Mouse (Mus musculus) limb, embryonic 14.5 days (tissue): ENCODE data around the gene Mrpl4. TPM values are rescaled to one million over a fixed set of nuclear protein-coding genes. Genes with fewer than 3 reads are reported as not detected.

Source experiments
- ATAC-seq: fragments of 200-750 bp; cut with Nextera tagmentation; 2 replicates; pipeline ENCODE4 v1.8.0; 2017; ENCODE audit warnings: low read depth, moderate number of reproducible peaks, moderate TSS enrichment; ENCODE audit not compliant: low FRiP score
- DNase-seq: peaks from one replicate; pipeline ENCODE4 v3.0.0-alpha.2; 2015; ENCODE audit warnings: low spot score
- H3K27ac ChIP-seq: fragments of 300-500 bp; sonication (generic); replicated peaks from 2 replicates; pipeline ENCODE4 v1.5.1; 2014; ENCODE audit warnings: low read depth, mild to moderate bottlenecking, low read length, moderate library complexity, mixed read lengths
- H3K27me3 ChIP-seq: fragments of 300-500 bp; sonication (generic); 2 replicates; pipeline ENCODE4 v1.6.1; 2014; ENCODE audit warnings: low read length, mixed read lengths; ENCODE audit not compliant: control insufficient read depth, insufficient read depth
- H3K36me3 ChIP-seq: fragments of 300-500 bp; sonication (generic); 2 replicates; pipeline ENCODE4 v1.6.1; 2014; ENCODE audit warnings: mild to moderate bottlenecking, low read length, moderate library complexity, mixed read lengths; ENCODE audit not compliant: control insufficient read depth, insufficient read depth
- H3K4me1 ChIP-seq: fragments of 300-500 bp; sonication (generic); 2 replicates; pipeline ENCODE4 v1.6.1; 2014; ENCODE audit warnings: antibody characterized with exemption, low read length, mixed read lengths; ENCODE audit not compliant: control insufficient read depth, insufficient read depth
- H3K4me2 ChIP-seq: fragments of 300-500 bp; sonication (generic); replicated peaks from 2 replicates; pipeline ENCODE4 v1.6.1; 2014; ENCODE audit warnings: low read depth, mild to moderate bottlenecking, low read length, moderate library complexity; ENCODE audit not compliant: severe bottlenecking
- H3K4me3 ChIP-seq: fragments of 300-500 bp; sonication (generic); replicated peaks from 2 replicates; pipeline ENCODE4 v1.5.1; 2014; ENCODE audit warnings: low read length
- H3K9ac ChIP-seq: fragments of 300-500 bp; sonication (generic); 2 replicates; pipeline ENCODE4 v1.6.1; 2014; ENCODE audit warnings: mild to moderate bottlenecking, low read depth, low read length, moderate library complexity; ENCODE audit not compliant: severe bottlenecking
- H3K9me3 ChIP-seq: fragments of 300-500 bp; sonication (generic); 2 replicates; pipeline ENCODE4 v1.6.1; 2016; ENCODE audit warnings: low read length; ENCODE audit not compliant: control insufficient read depth
- POLR2A ChIP-seq: fragments of 200-500 bp; IDR thresholded peaks from 2 replicates; pipeline ENCODE4 v1.8.0; 2012; ENCODE audit warnings: inconsistent platforms, mild to moderate bottlenecking, moderate library complexity, borderline replicate concordance; ENCODE audit not compliant: insufficient read depth, insufficient read length; ENCODE audit errors: extremely low read depth
- WGBS: fragments of 180-500 bp; shearing (Covaris S2); extraction: QIAGEN DNeasy Blood & Tissue Kit; methylation state at CpG from one replicate; pipeline ENCODE4 v1.1.7; 2014; 5-methylcytosine and 5-hydroxymethylcytosine counted together
- polyA plus RNA-seq, 2 experiments: library from polyadenylated mRNA; depleted of rRNA in 1 of 2; stranded (reverse) in 1 of 2; unstranded in 1 of 2; fragments of >200 nt; fragmentation: Nextera tagmentation in 1 of 2; extraction: Ambion mirVana in 1 of 2; gene quantifications; 2 replicates each; pipeline versions ENCODE4 v1.2.1 to v1.2.3; 2012 to 2014

Gene Mrpl4
- polyA plus RNA-seq, 2 experiments, result 89.0 to 115 TPM

- DNase-seq, result no peak
- no peak for TF ChIP-seq POLR2A
- Histone ChIP-seq H3K4me1 (peaks cover 35% of the 10 kb centered on the region), H3K36me3 (no peaks in the 10 kb centered on the region), H3K4me2 (no peak overlapping the region), H3K9me3 (no peaks in the 10 kb centered on the region), H3K27me3 (peaks cover 90% of the 10 kb centered on the region), H3K9ac (no peak overlapping the region), H3K27ac (no peak overlapping the region), H3K4me3 (no peak overlapping the region)
- ATAC-seq, result no peak
- 4% methylated on average over 17 of the region's 17 CpGs for WGBS
Observed at GRCm38 (mm10) chr9:21034481-21035085, 32.0 kb downstream of the Mrpl4 start.

- Histone ChIP-seq H3K9ac (no peak overlapping the region), H3K4me2 (no peak overlapping the region), H3K27ac (no peak overlapping the region), H3K36me3 (no peaks in the 10 kb centered on the region), H3K4me3 (no peak overlapping the region), H3K9me3 (no peaks in the 10 kb centered on the region), H3K27me3 (peaks cover 81% of the 10 kb centered on the region), H3K4me1 (peaks cover 27% of the 10 kb centered on the region)
- DNase-seq (no peak), ATAC-seq (no peak)
- WGBS, result 22% methylated on average over 9 of the region's 9 CpGs
- TF ChIP-seq POLR2A, result no peak
Observed at GRCm38 (mm10) chr9:21035586-21035985, 33.0 kb downstream of the Mrpl4 start.

- Histone ChIP-seq H3K9ac (no peak overlapping the region), H3K4me1 (peaks cover 25% of the 10 kb centered on the region), H3K9me3 (no peaks in the 10 kb centered on the region), H3K4me2 (no peak overlapping the region), H3K4me3 (no peak overlapping the region), H3K27me3 (peaks cover 81% of the 10 kb centered on the region), H3K27ac (no peak overlapping the region), H3K36me3 (no peaks in the 10 kb centered on the region)
- no peak for TF ChIP-seq POLR2A
- 10% methylated on average over 20 of the region's 20 CpGs for WGBS
- ATAC-seq, result no peak
- no peak for DNase-seq
Observed at GRCm38 (mm10) chr9:21036161-21036560, 33.6 kb downstream of the Mrpl4 start.

GRCm38 (mm10) chr9:21036666-21037065 lies 34.1 kb downstream of the Mrpl4 start:
- H3K4me1 ChIP-seq, result peaks cover 21% of the 10 kb centered on the region
- WGBS, result under 1% methylated on average over 22 of the region's 22 CpGs
- peaks cover 79% of the 10 kb centered on the region for H3K27me3 ChIP-seq
- peak overlapping the region; percentile 54; the same call in 1 of the 2 replicates for H3K4me2 ChIP-seq
- no peak overlapping the region for H3K9ac ChIP-seq
- DNase-seq (no peak), ATAC-seq (no peak)
- H3K27ac ChIP-seq, result no peak overlapping the region
- H3K9me3 ChIP-seq, result no peaks in the 10 kb centered on the region
- no peak for TF ChIP-seq POLR2A
- H3K36me3 ChIP-seq, result no peaks in the 10 kb centered on the region
- H3K4me3 ChIP-seq, result peak overlapping the region; percentile 37

- Histone ChIP-seq H3K36me3 (no peaks in the 10 kb centered on the region), H3K4me2 (peak overlapping the region; percentile 54), H3K4me3 (peak overlapping the region; percentile 37), H3K9me3 (no peaks in the 10 kb centered on the region), H3K27ac (no peak overlapping the region), H3K4me1 (peaks cover 15% of the 10 kb centered on the region), H3K27me3 (peaks cover 71% of the 10 kb centered on the region), H3K9ac (peak overlapping the region; percentile 43)
- TF ChIP-seq POLR2A, result no peak
- DNase-seq, result peak; percentile 14
- WGBS, result 2% methylated on average over 31 of the region's 31 CpGs
- ATAC-seq, result 0 out of 2 replicates have a peak, but pooled peaks have one; percentile 15
Observed at GRCm38 (mm10) chr9:21037481-21037891, 34.9 kb downstream of the Mrpl4 start.
